Mouse (Mus musculus): ENCODE measurements at regions not wholly inside any gene's neighbourhood (a gene's known extent, or its start where the extent isn't known, plus 50 kb on each side); places are given as distances from the start of the nearest gene placed in this dataset.

DNA sequence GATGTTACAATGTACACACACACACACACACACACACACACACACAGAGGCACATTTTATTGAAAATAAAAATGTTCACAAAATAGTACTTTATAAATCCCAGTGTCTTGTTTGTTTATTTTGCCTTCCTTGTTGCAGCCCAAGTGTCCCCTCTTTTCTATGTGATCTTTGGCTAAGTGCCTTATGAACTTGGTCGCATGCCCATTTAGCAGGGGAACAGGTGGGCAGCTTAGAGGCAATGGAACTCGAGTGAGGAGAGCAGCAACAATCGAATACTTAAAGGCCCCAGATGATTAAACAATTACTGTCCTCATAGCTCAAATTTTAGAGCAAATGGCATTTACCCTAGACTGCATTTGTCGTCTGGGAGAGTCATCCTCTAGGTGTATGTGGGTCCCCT, 631.1 kb upstream of the Cdh5 start:
- TF ChIP-seq CTCF (IDR thresholded peaks at IDR 0.05; ENCODE audit: low read depth, low read length) (no peak), TAL1 (conservative IDR thresholded peaks at IDR 0.05; ENCODE audit: low read depth, low read length) (no peak), GATA1 (IDR thresholded peaks at IDR 0.05; ENCODE audit: borderline replicate concordance, low read length) (no peak), POLR2AphosphoS5 (IDR thresholded peaks at IDR 0.05; ENCODE audit: insufficient replicate concordance, low read depth, low read length) (no peak), GATA2 (IDR thresholded peaks at IDR 0.05; ENCODE audit: borderline replicate concordance, low read depth, low read length) (no peak)

Measured in G1E (cell line).